Mouse (Mus musculus): ENCODE measurements around the gene Pcif1. TPM values are rescaled to one million over a fixed set of nuclear protein-coding genes. Genes with fewer than 3 reads are reported as not detected.
"Not testable (repeated sequence)": the region's sequence is repeated elsewhere in the genome, so short reads cannot be mapped to it uniquely, and the experiment has no call there.

Pcif1 gene
- polyA plus RNA-seq (2015; fragmentation: Nextera tagmentation; extraction: Ambion mirVana) = 65.7 and 74.8 TPM in 2 replicates

DNA sequence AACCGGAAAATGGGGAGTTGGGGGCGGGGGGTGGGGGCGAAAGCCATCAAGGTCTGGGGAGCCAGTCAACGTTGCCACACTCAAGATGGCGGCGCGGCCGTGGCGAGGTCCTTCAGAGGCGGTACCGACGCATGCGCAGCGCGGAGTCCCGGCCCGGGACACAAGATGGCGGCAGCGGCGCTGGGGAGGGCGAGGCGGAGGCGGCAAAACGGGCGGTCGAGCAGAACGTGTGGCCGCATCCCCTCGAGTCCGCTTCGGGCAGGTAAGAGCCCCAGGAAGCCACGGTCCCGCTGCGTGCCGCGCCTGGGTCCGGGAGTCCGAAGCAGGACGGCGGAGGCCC lies at the start of gene Pcif1:
Gene Pcif1, plus strand, starts transcription at position 77 of the 340 bp plus-strand sequence.
- peak; percentile 86 for ATAC-seq (ENCODE audit: insufficient number of reproducible peaks, low FRiP score, low TSS enrichment, low read depth)
- Histone ChIP-seq H3K4me3 (replicated peaks) (peak within 1 kb of the TSS; percentile 95), H3K4me2 (replicated peaks) (peak within 1 kb of the TSS; percentile 90), H3K27me3 (no peaks in the 10 kb centered on the region), H3K9ac (peak within 1 kb of the TSS; percentile 100), H3K4me1 (peaks cover 30% of the 10 kb centered on the region), H3K9me3 (replicated peaks) (no peaks in the 10 kb centered on the region), H3K27ac (replicated peaks) (peak within 1 kb of the TSS; percentile 100), H3K36me3 (peaks cover 12% of the 10 kb centered on the region)
- under 1% methylated on average over 40 of the region's 40 CpGs for WGBS

DNA sequence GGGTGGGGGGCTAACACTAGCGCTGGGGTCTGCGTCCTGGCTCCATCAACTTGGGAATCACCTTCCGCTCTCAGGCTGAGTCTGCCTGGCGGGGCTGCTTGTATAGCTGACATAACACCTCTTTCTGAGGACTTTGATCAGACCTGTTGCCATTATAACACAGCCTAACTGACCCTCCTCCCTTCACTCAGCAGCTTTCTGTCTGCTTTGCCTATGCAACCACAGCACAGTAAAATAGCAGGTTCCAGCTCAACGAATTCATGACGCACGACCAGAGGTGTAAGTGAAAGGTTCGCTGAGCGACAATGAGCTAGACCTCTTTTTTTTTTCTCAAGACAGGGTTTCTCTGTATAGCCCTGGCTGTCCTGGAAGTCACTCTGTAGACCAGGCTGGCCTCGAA lies 48.1 kb upstream of the Pcif1 start:
- H3K27me3 ChIP-seq = no peaks in the 10 kb centered on the region
- no peak overlapping the region for H3K27ac ChIP-seq (replicated peaks)
- no peak overlapping the region for H3K4me2 ChIP-seq (replicated peaks)
- H3K36me3 ChIP-seq = peaks cover 25% of the 10 kb centered on the region
- ATAC-seq (ENCODE audit: insufficient number of reproducible peaks, low FRiP score, low TSS enrichment, low read depth) = no peak
- no peaks in the 10 kb centered on the region for H3K9me3 ChIP-seq (replicated peaks)
- no peak overlapping the region for H3K9ac ChIP-seq
- WGBS = 86% methylated on average over 10 of the region's 10 CpGs
- peaks cover 23% of the 10 kb centered on the region for H3K4me1 ChIP-seq
- H3K4me3 ChIP-seq (replicated peaks) = no peak overlapping the region

DNA sequence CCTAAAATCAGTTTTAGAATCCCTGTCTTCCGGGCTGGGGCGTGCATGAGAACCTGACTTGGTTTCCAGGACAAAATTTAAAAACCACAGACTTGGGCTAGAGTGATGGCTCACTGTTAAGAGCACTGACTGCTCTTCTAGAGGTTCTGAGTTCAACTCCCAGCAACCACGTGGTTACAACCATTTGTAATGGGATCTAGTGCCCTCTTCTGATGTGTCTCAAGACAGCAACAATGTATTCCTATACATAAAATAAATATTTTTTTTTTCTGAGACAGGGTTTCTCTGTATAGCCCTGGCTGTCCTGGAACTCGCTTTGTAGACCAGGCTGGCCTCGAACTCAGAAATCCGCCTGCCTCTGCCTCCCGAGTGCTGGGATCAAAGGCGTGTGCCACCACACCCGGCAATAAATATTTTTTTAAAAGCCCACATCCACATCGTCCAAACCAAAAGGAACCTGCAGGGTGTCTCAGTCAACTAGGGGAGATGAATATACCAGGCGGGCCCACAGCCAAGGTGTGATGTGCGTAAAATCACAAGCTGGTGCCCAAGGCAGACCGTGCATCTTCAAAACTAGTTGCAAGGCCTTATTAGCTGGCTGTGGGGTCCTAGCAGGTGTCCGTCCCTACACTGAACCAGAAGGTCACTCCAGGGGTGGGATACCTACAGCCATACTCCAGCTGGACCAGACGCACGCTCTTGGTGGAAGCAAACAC lies 46.9 kb upstream of the Pcif1 start:
- Histone ChIP-seq H3K36me3 (peaks cover 24% of the 10 kb centered on the region), H3K27ac (replicated peaks) (peak overlapping the region; percentile 91), H3K4me1 (peaks cover 23% of the 10 kb centered on the region), H3K4me3 (replicated peaks) (peak overlapping the region; percentile 58), H3K9me3 (replicated peaks) (no peaks in the 10 kb centered on the region), H3K9ac (0 out of 2 replicates have a peak overlapping the region, but pooled peaks have one; percentile 37), H3K4me2 (replicated peaks) (peak overlapping the region; percentile 99), H3K27me3 (no peaks in the 10 kb centered on the region)
- WGBS = 61% methylated on average over 16 of the region's 16 CpGs
- no peak for ATAC-seq (ENCODE audit: insufficient number of reproducible peaks, low FRiP score, low TSS enrichment, low read depth)

DNA sequence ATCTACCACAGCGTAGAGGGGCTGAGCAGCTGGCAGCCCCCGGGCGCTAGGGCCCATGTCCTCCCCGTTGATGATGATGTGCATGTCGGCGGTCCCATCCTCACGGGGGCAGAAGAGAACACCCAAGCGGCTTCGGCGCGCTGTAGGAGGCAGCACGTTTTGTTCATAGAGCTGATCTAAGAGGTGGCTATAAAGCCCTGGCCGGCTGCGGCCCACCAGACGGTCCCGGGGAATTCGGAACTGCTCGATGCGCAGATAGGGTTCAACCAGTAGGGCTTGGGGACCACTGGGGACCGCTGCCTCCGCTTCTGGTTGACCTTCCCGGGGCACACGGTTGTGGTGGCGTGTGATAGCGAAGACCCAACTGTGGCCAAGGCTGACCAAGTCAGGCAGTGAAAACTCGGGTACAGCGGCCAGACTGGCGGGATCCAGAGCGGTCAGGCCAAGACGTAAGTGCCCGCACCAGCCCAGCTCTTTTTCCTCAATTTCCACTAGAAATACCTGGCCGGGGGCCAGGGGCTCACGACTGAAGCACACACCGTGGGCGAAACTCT lies 46.3 kb upstream of the Pcif1 start, which contains the start of gene Ctsa:
Gene Ctsa, plus strand, starts transcription at position 126 of the 554 bp plus-strand sequence.
- Histone ChIP-seq H3K9me3 (replicated peaks) (no peaks in the 10 kb centered on the region), H3K27ac (replicated peaks) (peak within 1 kb of the TSS; percentile 91), H3K4me2 (replicated peaks) (peak within 1 kb of the TSS; percentile 99), H3K36me3 (peaks cover 19% of the 10 kb centered on the region), H3K4me1 (peaks cover 23% of the 10 kb centered on the region), H3K9ac (peak within 1 kb of the TSS; percentile 37), H3K27me3 (no peaks in the 10 kb centered on the region), H3K4me3 (replicated peaks) (peak within 1 kb of the TSS; percentile 58)
- under 1% methylated on average over 35 of the region's 35 CpGs for WGBS
- peak; percentile 68 for ATAC-seq (ENCODE audit: insufficient number of reproducible peaks, low FRiP score, low TSS enrichment, low read depth)

DNA sequence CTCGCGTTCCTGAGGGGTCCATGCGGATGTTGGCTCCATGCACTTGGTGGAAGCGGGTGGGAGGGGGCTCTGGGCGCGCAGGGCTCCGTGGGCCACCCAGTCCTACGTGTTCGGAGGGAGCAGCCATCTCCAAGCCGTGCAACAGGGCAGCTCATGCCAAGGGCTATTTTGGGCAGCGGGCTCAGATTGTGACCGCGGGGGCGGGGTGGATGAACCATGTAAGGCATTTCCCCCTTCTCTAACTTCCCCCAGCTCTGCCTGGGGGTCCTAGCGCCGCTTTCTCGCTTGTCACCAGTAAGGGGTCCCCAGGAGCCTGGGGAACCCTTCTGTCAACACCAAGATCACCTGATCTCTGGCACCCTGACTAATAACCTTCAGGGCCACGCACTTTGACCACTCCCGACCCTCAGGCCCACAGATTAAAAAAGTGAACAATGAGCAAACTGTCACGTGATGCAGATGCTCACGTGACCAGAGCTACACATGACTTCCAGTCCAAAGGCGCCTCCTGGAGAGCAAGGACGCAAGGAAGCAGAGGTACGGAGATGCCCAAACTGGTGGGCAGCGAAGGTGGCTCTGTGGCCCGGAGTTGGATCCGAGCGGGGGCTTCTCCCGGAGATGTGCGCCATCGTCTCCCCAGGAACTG lies 45.7 kb upstream of the Pcif1 start, which contains the start of gene Neurl2:
Gene Neurl2, minus strand, starts transcription at position 143 of the 646 bp plus-strand sequence.
- under 1% methylated on average over 31 of the region's 31 CpGs for WGBS
- Histone ChIP-seq H3K4me1 (peaks cover 23% of the 10 kb centered on the region), H3K27me3 (no peaks in the 10 kb centered on the region), H3K9ac (peak within 1 kb of the TSS; percentile 37), H3K4me3 (replicated peaks) (peak within 1 kb of the TSS; percentile 58), H3K27ac (replicated peaks) (peak within 1 kb of the TSS; percentile 91), H3K9me3 (replicated peaks) (no peaks in the 10 kb centered on the region), H3K4me2 (replicated peaks) (peak within 1 kb of the TSS; percentile 99), H3K36me3 (peaks cover 18% of the 10 kb centered on the region)
- peak; percentile 79 for ATAC-seq (ENCODE audit: insufficient number of reproducible peaks, low FRiP score, low TSS enrichment, low read depth)

DNA sequence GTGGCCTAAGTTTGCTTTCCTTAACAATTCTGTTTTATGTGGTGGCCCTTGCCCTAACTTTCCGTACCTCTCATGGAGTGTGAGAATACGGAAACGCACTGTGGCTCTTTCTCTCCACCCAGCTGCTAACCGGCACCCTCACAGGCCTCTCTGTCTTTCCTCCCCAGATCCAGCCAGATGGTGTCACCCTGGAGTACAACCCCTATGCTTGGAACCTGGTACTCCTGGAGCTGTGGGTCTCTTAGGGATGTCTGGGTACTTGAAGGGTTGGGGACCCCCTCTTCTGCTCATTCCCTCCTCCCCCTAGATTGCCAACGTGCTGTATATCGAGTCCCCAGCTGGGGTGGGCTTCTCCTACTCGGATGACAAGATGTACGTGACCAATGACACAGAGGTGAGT lies 44.6 kb upstream of the Pcif1 start:
- no peaks in the 10 kb centered on the region for H3K9me3 ChIP-seq (replicated peaks)
- H3K27ac ChIP-seq (replicated peaks) = no peak overlapping the region; the same call in 1 of the 2 replicates
- peak overlapping the region; percentile 58 for H3K4me3 ChIP-seq (replicated peaks)
- no peaks in the 10 kb centered on the region for H3K27me3 ChIP-seq
- peak overlapping the region; percentile 37 for H3K9ac ChIP-seq
- no peak for ATAC-seq (ENCODE audit: insufficient number of reproducible peaks, low FRiP score, low TSS enrichment, low read depth)
- peak overlapping the region; percentile 99 for H3K4me2 ChIP-seq (replicated peaks)
- H3K36me3 ChIP-seq = peaks cover 27% of the 10 kb centered on the region
- H3K4me1 ChIP-seq = peaks cover 23% of the 10 kb centered on the region
- WGBS = 46% methylated on average over 8 of the region's 8 CpGs

DNA sequence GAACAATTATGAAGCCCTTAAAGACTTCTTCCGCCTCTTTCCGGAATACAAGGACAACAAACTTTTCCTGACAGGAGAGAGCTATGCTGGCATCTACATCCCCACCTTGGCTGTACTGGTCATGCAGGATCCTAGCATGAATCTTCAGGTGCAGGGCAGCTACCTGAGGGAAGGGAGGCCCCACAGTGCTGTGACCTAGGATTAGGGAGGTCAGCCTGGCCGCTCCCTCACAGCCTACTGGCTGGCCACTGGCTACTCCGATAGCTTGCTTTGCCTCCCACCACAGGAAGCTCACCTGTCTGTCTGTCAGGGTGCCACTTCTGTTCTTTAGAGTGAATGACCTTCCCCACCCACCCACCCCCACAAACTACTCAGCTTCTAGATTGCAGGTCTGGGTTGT lies 43.9 kb upstream of the Pcif1 start:
- H3K27ac ChIP-seq (replicated peaks) = no peak overlapping the region
- H3K4me2 ChIP-seq (replicated peaks) = peak overlapping the region; percentile 99
- no peak overlapping the region for H3K9ac ChIP-seq
- no peaks in the 10 kb centered on the region for H3K27me3 ChIP-seq
- peak overlapping the region; percentile 58; the same call in 1 of the 2 replicates for H3K4me3 ChIP-seq (replicated peaks)
- WGBS = 86% methylated on average over 4 of the region's 4 CpGs
- no peaks in the 10 kb centered on the region for H3K9me3 ChIP-seq (replicated peaks)
- H3K36me3 ChIP-seq = peaks cover 33% of the 10 kb centered on the region
- ATAC-seq (ENCODE audit: insufficient number of reproducible peaks, low FRiP score, low TSS enrichment, low read depth) = no peak
- H3K4me1 ChIP-seq = peaks cover 23% of the 10 kb centered on the region

DNA sequence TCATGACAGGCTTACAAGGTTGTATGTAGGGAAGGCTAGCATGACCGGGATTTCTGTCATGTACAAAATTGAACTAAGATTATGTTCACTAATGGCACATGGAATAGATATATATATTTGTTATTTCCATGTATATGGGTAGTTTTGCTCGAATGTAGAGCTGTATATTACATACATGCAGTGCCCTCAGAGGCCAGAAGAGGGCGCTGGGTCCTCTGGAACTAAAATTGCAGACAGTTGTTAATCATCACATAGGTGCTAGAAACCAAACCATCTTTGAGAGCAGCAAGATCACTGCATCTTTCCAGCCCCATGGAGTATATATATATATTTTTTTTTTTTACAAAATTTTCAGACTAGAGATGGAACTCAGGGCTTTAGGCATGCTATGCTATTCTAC lies 33.3 kb upstream of the Pcif1 start:
- no peaks in the 10 kb centered on the region for H3K9me3 ChIP-seq (replicated peaks)
- H3K27ac ChIP-seq (replicated peaks) = no peak overlapping the region
- no peak overlapping the region for H3K4me2 ChIP-seq (replicated peaks)
- H3K36me3 ChIP-seq = peaks cover 27% of the 10 kb centered on the region; the same call in 1 of the 2 replicates
- H3K4me3 ChIP-seq (replicated peaks) = no peak overlapping the region
- 53% methylated on average over 3 of the region's 3 CpGs for WGBS
- no peaks in the 10 kb centered on the region for H3K4me1 ChIP-seq
- no peak for ATAC-seq (ENCODE audit: insufficient number of reproducible peaks, low FRiP score, low TSS enrichment, low read depth)
- no peak overlapping the region for H3K9ac ChIP-seq
- no peaks in the 10 kb centered on the region for H3K27me3 ChIP-seq

DNA sequence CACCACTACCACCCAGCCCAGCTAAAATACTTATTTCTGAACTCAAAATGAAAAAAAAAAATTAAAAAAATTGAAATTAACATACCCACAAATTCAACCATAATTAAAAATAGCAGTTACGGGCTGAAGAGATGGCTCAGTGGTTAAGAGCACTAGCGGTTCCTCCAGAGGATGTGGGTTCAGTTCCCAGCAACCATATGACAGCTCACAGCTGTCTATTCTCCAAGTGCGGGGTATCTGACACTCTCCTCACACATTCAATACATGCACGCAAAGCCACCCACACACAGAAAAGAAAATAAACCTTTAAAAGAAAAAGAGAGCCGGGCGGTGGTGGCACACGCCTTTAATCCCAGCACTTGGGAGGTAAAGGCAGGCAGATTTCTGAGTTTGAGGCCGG lies 29.0 kb upstream of the Pcif1 start:
- no peak overlapping the region for H3K9ac ChIP-seq
- H3K27me3 ChIP-seq = peaks cover 5% of the 10 kb centered on the region
- H3K27ac ChIP-seq (replicated peaks) = no peak overlapping the region
- H3K4me1 ChIP-seq = no peaks in the 10 kb centered on the region
- 86% methylated on average over 8 of the region's 8 CpGs for WGBS
- H3K4me3 ChIP-seq (replicated peaks) = no peak overlapping the region
- ATAC-seq (ENCODE audit: insufficient number of reproducible peaks, low FRiP score, low TSS enrichment, low read depth) = no peak
- peaks cover 38% of the 10 kb centered on the region for H3K36me3 ChIP-seq
- H3K4me2 ChIP-seq (replicated peaks) = no peak overlapping the region
- H3K9me3 ChIP-seq (replicated peaks) = no peaks in the 10 kb centered on the region

DNA sequence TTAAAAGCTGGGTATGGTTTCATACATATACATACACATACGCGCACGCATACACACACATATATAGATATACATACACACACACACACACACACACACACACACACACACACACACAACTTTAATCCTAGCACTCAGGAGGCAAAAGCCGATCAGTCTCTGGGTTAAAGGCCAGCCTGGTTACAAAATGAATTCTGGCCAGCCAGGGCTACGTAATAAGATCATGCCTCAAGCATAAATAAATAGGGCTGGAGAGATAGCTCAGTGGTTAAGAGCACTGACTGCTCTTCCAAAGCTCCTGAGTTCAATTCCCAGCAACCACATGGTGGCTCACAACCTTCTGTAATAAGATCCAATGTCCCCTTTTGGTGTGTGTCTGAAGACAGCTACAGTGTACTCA lies 23.5 kb upstream of the Pcif1 start:
- Histone ChIP-seq H3K4me3 (replicated peaks) (peak overlapping the region; percentile 61; the same call in 1 of the 2 replicates), H3K27me3 (peaks cover 11% of the 10 kb centered on the region)
- WGBS = 75% methylated on average over 5 of the region's 5 CpGs

More for the DNA sequence above, 23.5 kb upstream of the Pcif1 start:
- Histone ChIP-seq H3K36me3 (peaks cover 21% of the 10 kb centered on the region), H3K4me2 (replicated peaks) (peak overlapping the region; percentile 97), H3K4me1 (peaks cover 30% of the 10 kb centered on the region)
- not testable (repeated sequence) for ATAC-seq (ENCODE audit: insufficient number of reproducible peaks, low FRiP score, low TSS enrichment, low read depth); H3K9me3 ChIP-seq (replicated peaks); H3K9ac ChIP-seq; H3K27ac ChIP-seq (replicated peaks)

Data from embryonic facial prominence, embryonic 15.5 days (tissue).